Mouse (Mus musculus) stomach, postnatal 0 days (tissue): ENCODE results near the gene Csdc2.

Experiments used
- CTCF ChIP-seq: IDR thresholded peaks from 2 replicates; pipeline ENCODE4 v1.5.1; 2016; ENCODE audit warnings: antibody characterized with exemption, low read depth, mild to moderate bottlenecking, moderate library complexity
- EP300 ChIP-seq: optimal IDR thresholded peaks from 2 replicates; pipeline ENCODE3; 2016; ENCODE audit warnings: antibody characterized with exemption

DNA sequence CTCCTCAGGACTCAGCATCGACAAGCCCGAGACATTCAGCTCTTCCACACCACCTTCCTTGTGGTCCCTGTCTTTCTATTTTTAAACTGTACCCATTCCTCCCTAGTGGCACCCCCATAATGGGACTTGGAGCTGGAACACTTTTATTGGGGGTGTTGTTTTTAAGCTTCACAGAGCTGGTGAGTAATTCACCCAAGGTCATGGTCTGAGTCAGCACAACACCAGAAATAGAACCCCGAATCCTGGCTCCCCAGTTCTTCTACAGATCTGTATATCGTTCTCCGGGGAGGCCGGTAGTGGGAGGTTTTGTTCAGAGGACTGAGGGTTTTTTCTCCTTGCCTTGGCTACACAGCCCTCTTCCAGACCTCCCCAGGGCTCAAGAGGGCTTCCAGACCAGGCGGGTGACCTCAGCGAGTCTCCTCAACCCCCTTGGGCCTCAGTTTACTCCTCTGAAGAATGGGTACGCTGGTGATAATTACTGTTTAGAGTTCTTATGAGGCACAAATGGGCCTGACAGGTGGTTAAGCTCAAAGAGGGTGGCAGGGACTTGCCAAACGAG lies 2.7 kb downstream of the Csdc2 start:
- TF ChIP-seq CTCF: no peak
- no peak for TF ChIP-seq EP300
